Mouse (Mus musculus): ENCODE results near the gene Pde4b.

Pde4b gene

GRCm38 (mm10) chr4:102538793-102539192 lies 451.4 kb downstream of the Pde4b start:
- DNase-seq (ENCODE audit: low read depth): no peak

DNA sequence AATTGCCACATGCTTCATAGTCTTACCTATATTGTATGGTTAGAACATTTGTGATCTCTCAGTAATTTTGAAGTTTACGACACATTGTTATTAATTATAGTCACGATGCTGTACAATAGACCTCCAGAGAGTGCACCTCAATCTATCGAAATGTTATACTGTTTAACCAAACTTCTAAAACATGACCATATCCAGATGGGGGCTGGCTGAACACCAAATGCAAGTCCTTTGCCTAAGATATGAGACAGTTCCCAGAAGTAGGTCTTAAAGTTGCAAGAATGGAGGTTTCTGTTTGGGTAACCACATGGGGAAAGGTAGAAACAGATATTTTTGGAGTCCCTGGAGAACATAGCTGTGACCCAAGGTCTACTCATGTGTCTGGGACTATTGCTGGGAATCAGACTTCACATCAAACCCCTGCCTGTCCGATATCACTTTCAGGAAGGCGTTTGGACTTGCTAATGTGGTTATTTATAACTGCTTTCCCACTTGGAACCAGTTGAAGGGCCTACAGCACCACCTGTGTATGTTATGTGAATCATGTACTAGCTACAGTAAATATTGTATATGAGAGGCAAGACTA lies 452.3 kb downstream of the Pde4b start:
- no peak for DNase-seq (ENCODE audit: low read depth)

DNA sequence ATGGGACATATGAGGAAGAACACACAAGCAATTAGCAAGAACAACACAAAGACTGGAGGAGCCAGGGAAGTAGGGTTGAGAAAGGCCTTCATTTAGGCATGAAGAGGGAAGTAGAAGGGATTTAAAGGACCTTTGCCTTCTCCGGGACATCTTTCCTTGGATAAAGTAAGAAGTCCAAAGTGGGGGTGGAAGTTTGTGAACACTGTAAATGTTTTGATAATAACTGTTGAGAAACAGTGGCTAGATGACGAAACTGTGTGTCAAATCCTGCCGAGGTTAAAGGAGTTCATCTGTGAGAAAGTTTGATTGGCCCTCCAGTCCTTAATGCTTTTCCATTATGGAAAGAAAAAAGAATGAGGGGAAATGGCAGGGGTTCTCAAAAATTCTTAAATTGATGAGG lies 455.6 kb downstream of the Pde4b start:
- DNase-seq (ENCODE audit: low read depth): no peak

- no peak for DNase-seq (ENCODE audit: low read depth)
These were observed 457.9 kb downstream of the Pde4b start for GRCm38 (mm10) chr4:102545226-102545625.

GRCm38 (mm10) chr4:102555566-102555965 lies 468.2 kb downstream of the Pde4b start:
- DNase-seq (ENCODE audit: low read depth): no peak

GRCm38 (mm10) chr4:102557006-102557405 lies 469.7 kb downstream of the Pde4b start:
- DNase-seq (ENCODE audit: low read depth): no peak

GRCm38 (mm10) chr4:102557508-102558220 lies 470.3 kb downstream of the Pde4b start:
- no peak for DNase-seq (ENCODE audit: low read depth)

GRCm38 (mm10) chr4:102558328-102558727 lies 471.0 kb downstream of the Pde4b start:
- peak; percentile 32 for DNase-seq (ENCODE audit: low read depth)

GRCm38 (mm10) chr4:102560676-102561280 lies 473.4 kb downstream of the Pde4b start:
- DNase-seq (ENCODE audit: low read depth): no peak

GRCm38 (mm10) chr4:102563273-102563855 lies 476.0 kb downstream of the Pde4b start:
- DNase-seq (ENCODE audit: low read depth): no peak

GRCm38 (mm10) chr4:102564286-102564685 lies 476.9 kb downstream of the Pde4b start:
- DNase-seq (ENCODE audit: low read depth): no peak

DNA sequence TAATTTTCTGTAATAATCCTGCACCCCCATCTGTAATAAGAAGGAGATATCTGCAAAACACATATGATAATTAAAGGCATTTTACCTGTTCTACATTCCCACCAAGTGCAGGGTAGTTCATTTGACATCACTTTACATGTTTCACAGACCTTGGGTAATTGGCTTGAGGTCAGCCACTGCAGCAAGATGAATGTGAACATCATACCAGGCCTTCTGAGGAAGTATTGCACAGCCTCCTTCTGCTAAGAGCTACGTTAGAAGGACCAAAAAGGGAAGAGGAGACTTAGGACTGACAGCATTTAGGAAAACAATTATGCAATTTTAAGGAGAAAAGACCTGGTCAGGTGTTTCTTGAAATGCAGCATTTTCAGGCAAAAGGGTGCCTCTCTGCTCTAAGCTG lies 479.1 kb downstream of the Pde4b start:
- no peak for DNase-seq (ENCODE audit: low read depth)

DNA sequence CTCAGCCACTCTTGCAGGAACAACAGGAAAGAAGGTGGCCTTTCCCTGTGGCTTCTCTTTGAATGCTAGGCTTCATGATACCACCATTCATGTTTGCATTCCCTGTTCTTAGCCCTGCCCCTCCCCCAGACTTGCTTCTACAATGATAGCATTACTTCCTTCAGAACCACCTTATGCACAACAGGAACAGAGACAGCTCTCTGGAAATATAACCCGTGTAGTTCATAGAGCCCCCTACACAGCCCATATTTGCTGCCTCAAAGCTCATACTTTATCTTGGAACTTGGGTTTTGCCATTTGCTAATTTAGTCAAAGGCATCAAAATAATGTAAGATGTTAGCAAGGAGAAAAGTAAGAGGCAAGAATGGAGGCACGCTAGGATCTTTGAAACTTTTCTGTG lies 479.8 kb downstream of the Pde4b start:
- DNase-seq (ENCODE audit: low read depth): no peak

- peak; percentile 40 for DNase-seq (ENCODE audit: low read depth)
These were observed 480.4 kb downstream of the Pde4b start for GRCm38 (mm10) chr4:102567676-102568254.

- no peak for DNase-seq (ENCODE audit: low read depth)
These were observed 481.2 kb downstream of the Pde4b start for GRCm38 (mm10) chr4:102568591-102568990.

GRCm38 (mm10) chr4:102569101-102569583 lies 481.8 kb downstream of the Pde4b start:
- peak; percentile 93 for DNase-seq (ENCODE audit: low read depth)

- peak; percentile 85 for DNase-seq (ENCODE audit: low read depth)
These were observed 482.8 kb downstream of the Pde4b start for GRCm38 (mm10) chr4:102569950-102570765.

- peak; percentile 76 for DNase-seq (ENCODE audit: low read depth)
These were observed 483.5 kb downstream of the Pde4b start for GRCm38 (mm10) chr4:102570766-102571411.

DNA sequence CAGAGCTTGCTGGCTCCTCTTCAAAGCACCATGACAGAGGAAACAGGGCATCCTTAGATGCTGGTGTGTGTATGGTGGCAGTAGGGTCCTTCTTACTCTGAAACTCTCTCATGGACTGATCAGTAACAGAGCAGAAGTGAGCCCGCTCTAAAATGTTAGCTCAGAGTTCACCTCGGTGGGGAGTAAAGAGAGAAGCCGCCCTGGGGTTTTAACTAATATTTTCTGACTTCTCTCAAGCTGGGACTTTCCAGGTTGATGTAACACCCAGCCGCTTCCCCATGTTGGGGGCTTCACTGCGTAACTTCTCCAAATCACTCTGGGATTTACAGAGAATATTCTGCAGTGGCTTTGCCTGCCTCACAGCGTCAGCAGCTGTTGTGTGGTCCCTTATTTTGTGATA lies 484.7 kb downstream of the Pde4b start:
- DNase-seq (ENCODE audit: low read depth): peak; percentile 74

DNA sequence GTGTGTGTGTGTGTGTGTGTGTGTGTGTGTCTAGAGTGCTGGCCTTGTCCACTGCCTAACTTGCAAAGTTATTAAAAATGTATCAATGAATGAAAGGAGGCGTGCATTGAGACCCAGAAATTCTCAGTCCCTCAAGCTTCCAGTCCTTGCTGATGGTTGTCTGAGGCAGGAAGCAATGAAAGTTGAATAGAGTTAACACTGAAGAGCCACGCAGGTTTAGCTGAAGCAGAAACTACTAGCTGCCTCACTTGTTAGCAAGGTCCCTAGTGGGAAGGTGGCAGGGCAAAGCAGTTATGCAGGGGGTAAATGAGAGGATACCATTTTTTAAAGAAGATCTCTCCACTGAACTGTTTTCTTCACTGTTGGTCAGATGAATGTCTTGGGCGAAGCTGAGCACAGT lies 485.2 kb downstream of the Pde4b start:
- peak; percentile 65 for DNase-seq (ENCODE audit: low read depth)

DNA sequence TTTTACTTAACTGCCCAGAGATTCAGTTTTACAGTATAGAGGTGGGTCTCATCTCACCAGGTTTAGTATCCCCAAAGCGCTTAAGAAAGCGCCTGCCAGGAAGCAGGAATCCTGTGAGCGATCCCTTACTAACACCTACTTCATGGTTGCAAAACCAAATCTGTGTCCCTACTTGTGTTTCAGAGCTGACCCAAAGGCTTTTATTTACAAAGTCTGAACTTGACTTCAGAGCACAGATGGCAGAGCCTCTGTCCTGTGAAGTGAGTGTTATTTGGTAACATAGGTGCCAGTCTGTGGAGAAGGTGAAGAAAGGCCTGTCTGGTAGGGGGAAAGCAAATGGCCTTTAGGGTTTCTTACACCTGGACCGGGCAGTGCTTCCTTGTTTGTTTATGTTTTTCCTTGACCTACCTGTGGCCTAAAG lies 486.0 kb downstream of the Pde4b start:
- peak; percentile 40 for DNase-seq (ENCODE audit: low read depth)
